Mouse (Mus musculus) CH12.LX (cell line): ENCODE results near the gene Kctd14. TPM values are rescaled to one million over a fixed set of nuclear protein-coding genes. Genes with fewer than 3 reads are reported as not detected.

Source experiments
- DNase-seq: peaks from one replicate; pipeline ENCODE4 v3.0.0-alpha.2; 2013; ENCODE audit errors: extremely low read depth
- H3K27ac ChIP-seq: 2 replicates; pipeline ENCODE4 v1.5.1; 2012; ENCODE audit warnings: low read depth, mild to moderate bottlenecking, control low read depth, moderate library complexity; ENCODE audit not compliant: insufficient read depth
- H3K27me3 ChIP-seq: replicated peaks from 2 replicates; pipeline ENCODE3; 2012; ENCODE audit warnings: inconsistent platforms
- H3K36me3 ChIP-seq, 2 experiments: replicated peaks in 1 of 2; 2 replicates each; pipeline versions ENCODE3 to v1.6.1; 2012; ENCODE audit warnings: inconsistent platforms in 1 of 2, low read length in 1 of 2, mild to moderate bottlenecking in 1 of 2, mixed read lengths in 1 of 2, moderate library complexity in 1 of 2; ENCODE audit not compliant: control insufficient read depth in 1 of 2, insufficient read depth in 1 of 2
- H3K4me1 ChIP-seq, 2 experiments: 2 replicates each; pipeline ENCODE4 v1.6.1; 2012; ENCODE audit warnings: inconsistent platforms in 1 of 2, moderate library complexity in 1 of 2; ENCODE audit not compliant: insufficient read depth in 2 of 2, control insufficient read depth in 1 of 2
- H3K4me2 ChIP-seq: 2 replicates; pipeline ENCODE4 v1.6.1; 2012; ENCODE audit warnings: low read depth, mild to moderate bottlenecking, control low read depth; ENCODE audit not compliant: poor library complexity, insufficient read depth, severe bottlenecking
- H3K4me3 ChIP-seq, 3 experiments: fragments of 150-350 bp in 1 of 3; sonication (generic) in 1 of 3; replicated peaks in 1 of 3; 2 replicates each; pipeline versions ENCODE3 to v1.5.1; 2011 to 2012; ENCODE audit warnings: low read depth in 2 of 3, low read length in 2 of 3, mild to moderate bottlenecking in 2 of 3, moderate library complexity in 2 of 3, control low read depth in 1 of 3, improper control_type of control experiment in 1 of 3, inconsistent platforms in 1 of 3, mixed read lengths in 1 of 3; ENCODE audit not compliant: poor library complexity in 1 of 3
- H3K79me2 ChIP-seq: replicated peaks from 2 replicates; pipeline ENCODE4 v1.6.1; 2012; ENCODE audit warnings: mild to moderate bottlenecking, moderate library complexity; ENCODE audit not compliant: control insufficient read depth, poor library complexity, insufficient read depth, severe bottlenecking; ENCODE audit errors: extremely low read depth
- H3K9ac ChIP-seq: 2 replicates; pipeline ENCODE4 v1.6.1; 2012; ENCODE audit warnings: low read depth, mild to moderate bottlenecking, control low read depth, moderate library complexity; ENCODE audit not compliant: insufficient read depth
- H3K9me3 ChIP-seq: replicated peaks from 2 replicates; pipeline ENCODE3; 2012; ENCODE audit warnings: low read length, inconsistent platforms, mixed read lengths
- CTCF ChIP-seq, 2 experiments: IDR thresholded peaks in 1 of 2; conservative IDR thresholded peaks in 1 of 2; 2 replicates each; pipeline ENCODE4 v1.5.1; 2011 to 2012; ENCODE audit warnings: low read depth in 2 of 2, low read length in 2 of 2, improper control_type of control experiment in 1 of 2, inconsistent platforms in 1 of 2, mild to moderate bottlenecking in 1 of 2, moderate library complexity in 1 of 2
- ELF1 ChIP-seq: IDR thresholded peaks from 2 replicates; pipeline ENCODE4 v1.6.1; 2014; ENCODE audit warnings: low read depth, mild to moderate bottlenecking, inconsistent platforms, low read length, improper control_type of control experiment
- IRF4 ChIP-seq: IDR thresholded peaks from 2 replicates; pipeline ENCODE4 v1.6.1; 2014; ENCODE audit warnings: low read depth, mild to moderate bottlenecking, inconsistent platforms, low read length, improper control_type of control experiment
- JUND ChIP-seq: conservative IDR thresholded peaks from 2 replicates; pipeline ENCODE4 v1.6.1; 2011; ENCODE audit warnings: low read depth, low read length, improper control_type of control experiment
- MAZ ChIP-seq: IDR thresholded peaks from 2 replicates; pipeline ENCODE4 v1.6.1; 2012; ENCODE audit warnings: low read depth, mild to moderate bottlenecking, inconsistent platforms, low read length, improper control_type of control experiment, moderate library complexity
- MEF2A ChIP-seq: IDR thresholded peaks from 2 replicates; pipeline ENCODE4 v1.6.1; 2014; ENCODE audit warnings: low read depth, mild to moderate bottlenecking, inconsistent platforms, low read length, improper control_type of control experiment, borderline replicate concordance
- NRF1 ChIP-seq: IDR thresholded peaks from 2 replicates; pipeline ENCODE4 v1.6.1; 2014; ENCODE audit warnings: low read depth, mild to moderate bottlenecking, inconsistent platforms, low read length, improper control_type of control experiment, moderate library complexity
- PAX5 ChIP-seq: IDR thresholded peaks from 2 replicates; pipeline ENCODE4 v1.6.1; 2012; ENCODE audit warnings: low read length, inconsistent platforms, mixed read lengths
- POLR2A ChIP-seq: IDR thresholded peaks from 2 replicates; pipeline ENCODE4 v1.6.1; 2011; ENCODE audit warnings: low read depth, mild to moderate bottlenecking, improper control_type of control experiment, low read length
- POLR2AphosphoS2 ChIP-seq: IDR thresholded peaks from 2 replicates; pipeline ENCODE4 v1.6.1; 2011; ENCODE audit warnings: low read depth, low read length, improper control_type of control experiment
- RCOR1 ChIP-seq: conservative IDR thresholded peaks from 2 replicates; pipeline ENCODE4 v1.6.1; 2012; ENCODE audit warnings: low read depth, mild to moderate bottlenecking, inconsistent platforms, low read length, improper control_type of control experiment
- SIN3A ChIP-seq: IDR thresholded peaks from 2 replicates; pipeline ENCODE4 v1.6.1; 2012; ENCODE audit warnings: low read length, improper control_type of control experiment, inconsistent platforms
- TCF12 ChIP-seq: IDR thresholded peaks from 2 replicates; pipeline ENCODE4 v1.6.1; 2014; ENCODE audit warnings: low read depth, mild to moderate bottlenecking, inconsistent platforms, low read length, improper control_type of control experiment
- USF2 ChIP-seq: conservative IDR thresholded peaks from 2 replicates; pipeline ENCODE4 v1.6.1; 2011; ENCODE audit warnings: low read depth, low read length, improper control_type of control experiment
- ZMIZ1 ChIP-seq: IDR thresholded peaks from 2 replicates; pipeline ENCODE4 v1.6.1; 2012; ENCODE audit warnings: low read depth, mild to moderate bottlenecking, inconsistent platforms, low read length, improper control_type of control experiment
- ZNF384 ChIP-seq: IDR thresholded peaks from 2 replicates; pipeline ENCODE4 v1.6.1; 2012; ENCODE audit warnings: low read depth, low read length, improper control_type of control experiment, inconsistent platforms
- dilution Hi-C: fragments of 300-500 bp; cut with MboI; formaldehyde crosslinking; loops from 2 replicates; pipeline ENCODE4 v1.14.3; 2020; ENCODE audit warnings: low sequenced_read_pairs; ENCODE audit not compliant: extremely low pct_unique_long_range_greater_than_20kb, extremely low pct_ligation_motif_present
- in situ Hi-C: fragments of 300-500 bp; cut with MboI; formaldehyde crosslinking; loops from 3 replicates; pipeline ENCODE4 v1.14.3; 2019; ENCODE audit warnings: low sequenced_read_pairs, low pct_ligation_motif_present, low pct_unique_long_range_greater_than_20kb, mixed read lengths
- polyA plus RNA-seq: library from polyadenylated mRNA; unstranded; fragments of >175 nt; gene quantifications from 2 replicates; pipeline ENCODE4 v1.2.1, GENCODE M21; 2012; ENCODE audit warnings: low read depth; ENCODE audit not compliant: insufficient read length
- total RNA-seq, 2 experiments: library from RNA; depleted of rRNA; stranded (reverse); fragments of 300-350 nt in 1 of 2; fragments of >200 nt in 1 of 2; gene quantifications; 2 replicates each; pipeline ENCODE4 v1.2.3; 2012 to 2014

The Kctd14 gene
- total and polyA plus RNA-seq, 3 experiments, result 0.17 to 0.38 TPM; not detected in 1

DNA sequence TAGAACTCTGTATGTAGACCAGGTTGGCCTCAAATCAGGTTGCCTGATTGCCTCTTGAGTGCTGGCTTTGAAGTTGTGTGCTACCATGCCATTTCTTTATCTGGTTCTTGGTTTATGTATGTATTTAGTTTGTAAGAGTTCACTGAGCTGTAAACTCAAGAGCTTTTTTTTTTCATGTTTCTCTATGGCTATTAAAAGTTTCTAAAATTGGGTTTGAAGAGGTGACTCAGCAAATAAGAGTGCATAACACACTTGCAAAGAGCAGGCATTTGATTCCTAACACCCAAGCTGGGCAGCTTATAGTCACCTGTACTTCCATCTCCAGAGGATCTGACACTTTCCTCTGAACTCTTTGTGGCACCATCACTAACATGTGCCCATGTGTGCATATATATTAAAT is 43.9 kb downstream of the Kctd14 start:
- dilution Hi-C loops (no loop called here), in situ Hi-C loops (no loop called here)
- peaks cover 15 to 44% of the 10 kb centered on the region in 2 experiments for H3K36me3 ChIP-seq

GRCm38 (mm10) chr7:97500555-97501209 is 49.6 kb downstream of the Kctd14 start:
- dilution Hi-C loops, result no loop called here

More for the DNA sequence above, 43.9 kb downstream of the Kctd14 start:
- no peaks in the 10 kb centered on the region for H3K27me3 ChIP-seq
- no peak for DNase-seq
- no peaks in the 10 kb centered on the region for H3K9me3 ChIP-seq
- no peak overlapping the region for H3K4me2 ChIP-seq
- TF ChIP-seq NRF1, result no peak
- TF ChIP-seq POLR2AphosphoS2, result no peak
- TF ChIP-seq CTCF (conservative IDR thresholded peaks at IDR 0.05 in 1 of 2, IDR thresholded peaks at IDR 0.05 in 1 of 2; ENCODE audit: low read depth in 2 of 2, low read length in 2 of 2), result no peak
- TF ChIP-seq ELF1, result no peak
- no peak for TF ChIP-seq USF2
- no peak for TF ChIP-seq IRF4
- no peak for TF ChIP-seq PAX5
- no peak for TF ChIP-seq SIN3A
- no peak for TF ChIP-seq ZMIZ1
- TF ChIP-seq POLR2A, result no peak
- TF ChIP-seq RCOR1, result no peak
- TF ChIP-seq ZNF384, result no peak
- TF ChIP-seq TCF12, result no peak
- no peak for TF ChIP-seq JUND
- no peak for TF ChIP-seq MEF2A
- H3K4me1 ChIP-seq, result peaks cover 0 to 5% of the 10 kb centered on the region in 2 experiments; a peak in 1 of 4 replicates
- H3K27ac ChIP-seq, result no peak overlapping the region
- H3K4me3 ChIP-seq, result no peak overlapping the region
- no peaks in the 10 kb centered on the region for H3K79me2 ChIP-seq
- H3K9ac ChIP-seq, result no peak overlapping the region

More at GRCm38 (mm10) chr7:97500555-97501209, 49.6 kb downstream of the Kctd14 start:
- no peak overlapping the region for H3K4me2 ChIP-seq
- H3K27ac ChIP-seq, result no peak overlapping the region
- in situ Hi-C loops, result no loop called here
- H3K79me2 ChIP-seq, result no peaks in the 10 kb centered on the region
- no peaks in the 10 kb centered on the region for H3K27me3 ChIP-seq
- H3K36me3 ChIP-seq, result peaks cover 22 to 45% of the 10 kb centered on the region in 2 experiments
- no peak for DNase-seq
- H3K4me1 ChIP-seq, result no peaks in the 10 kb centered on the region
- H3K9ac ChIP-seq, result no peak overlapping the region
- H3K4me3 ChIP-seq, result no peak overlapping the region
- TF ChIP-seq MAZ (no peak), TCF12 (no peak)
- H3K9me3 ChIP-seq, result no peaks in the 10 kb centered on the region

Other genes with a start within 250 kb of the Kctd14 start
- 0.92 and 1.8 TPM in 2 replicates for gene Usp35, start 119.3 kb upstream of the Kctd14 start, total RNA-seq (2012; rRNA removed)
- gene Usp35, start 119.3 kb upstream of the Kctd14 start, total RNA-seq (2014; rRNA removed), result 0.77 and 1.3 TPM in 2 replicates
- 1.2 and 1.6 TPM in 2 replicates for gene Usp35, start 119.3 kb upstream of the Kctd14 start, polyA plus RNA-seq
- gene Kctd21, start 119.0 kb upstream of the Kctd14 start, total RNA-seq (2012; rRNA removed), result 0.50 and 0.81 TPM in 2 replicates
- 0.12 and 0.19 TPM in 2 replicates for gene Kctd21, start 119.0 kb upstream of the Kctd14 start, total RNA-seq (2014; rRNA removed)
- 0.27 and 0.46 TPM in 2 replicates for gene Kctd21, start 119.0 kb upstream of the Kctd14 start, polyA plus RNA-seq
- gene Alg8, start 79.7 kb upstream of the Kctd14 start, total RNA-seq (2012; rRNA removed), result 14.3 and 16.2 TPM in 2 replicates
- 20.5 and 24.2 TPM in 2 replicates for gene Alg8, start 79.7 kb upstream of the Kctd14 start, total RNA-seq (2014; rRNA removed)
- 42.6 and 48.4 TPM in 2 replicates for gene Alg8, start 79.7 kb upstream of the Kctd14 start, polyA plus RNA-seq
- gene Ndufc2, start 51.3 kb upstream of the Kctd14 start, total RNA-seq (2012; rRNA removed), result 202 and 217 TPM in 2 replicates
- 349 and 352 TPM in 2 replicates for gene Ndufc2, start 51.3 kb upstream of the Kctd14 start, total RNA-seq (2014; rRNA removed)
- gene Ndufc2, start 51.3 kb upstream of the Kctd14 start, polyA plus RNA-seq, result 277 and 352 TPM in 2 replicates
- not detected in 2 replicates for gene Thrsp, start 33.6 kb upstream of the Kctd14 start, total RNA-seq (2012; rRNA removed)
- gene Thrsp, start 33.6 kb upstream of the Kctd14 start, total RNA-seq (2014; rRNA removed), result not detected in 2 replicates
- gene Thrsp, start 33.6 kb upstream of the Kctd14 start, polyA plus RNA-seq, result not detected in 2 replicates
- gene Ints4, start 29.6 kb downstream of the Kctd14 start, total RNA-seq (2012; rRNA removed), result 46.6 and 51.8 TPM in 2 replicates
- gene Ints4, start 29.6 kb downstream of the Kctd14 start, total RNA-seq (2014; rRNA removed), result 58.0 and 77.2 TPM in 2 replicates
- gene Ints4, start 29.6 kb downstream of the Kctd14 start, polyA plus RNA-seq, result 67.7 and 67.9 TPM in 2 replicates
- 11.8 and 11.9 TPM in 2 replicates for gene Aamdc, start 128.2 kb downstream of the Kctd14 start, total RNA-seq (2012; rRNA removed)
- gene Aamdc, start 128.2 kb downstream of the Kctd14 start, total RNA-seq (2014; rRNA removed), result 11.0 and 13.2 TPM in 2 replicates
- gene Aamdc, start 128.2 kb downstream of the Kctd14 start, polyA plus RNA-seq, result 11.6 and 12.2 TPM in 2 replicates
- 11.9 and 12.3 TPM in 2 replicates for gene Rsf1, start 128.6 kb downstream of the Kctd14 start, total RNA-seq (2012; rRNA removed)
- 5.3 and 5.9 TPM in 2 replicates for gene Rsf1, start 128.6 kb downstream of the Kctd14 start, total RNA-seq (2014; rRNA removed)
- gene Rsf1, start 128.6 kb downstream of the Kctd14 start, polyA plus RNA-seq, result 21.8 and 24.9 TPM in 2 replicates
- gene Clns1a, start 245.3 kb downstream of the Kctd14 start, total RNA-seq (2012; rRNA removed), result 140 and 172 TPM in 2 replicates
- gene Clns1a, start 245.3 kb downstream of the Kctd14 start, total RNA-seq (2014; rRNA removed), result 305 and 306 TPM in 2 replicates
- 240 and 284 TPM in 2 replicates for gene Clns1a, start 245.3 kb downstream of the Kctd14 start, polyA plus RNA-seq